In the genomic region with DNA sequence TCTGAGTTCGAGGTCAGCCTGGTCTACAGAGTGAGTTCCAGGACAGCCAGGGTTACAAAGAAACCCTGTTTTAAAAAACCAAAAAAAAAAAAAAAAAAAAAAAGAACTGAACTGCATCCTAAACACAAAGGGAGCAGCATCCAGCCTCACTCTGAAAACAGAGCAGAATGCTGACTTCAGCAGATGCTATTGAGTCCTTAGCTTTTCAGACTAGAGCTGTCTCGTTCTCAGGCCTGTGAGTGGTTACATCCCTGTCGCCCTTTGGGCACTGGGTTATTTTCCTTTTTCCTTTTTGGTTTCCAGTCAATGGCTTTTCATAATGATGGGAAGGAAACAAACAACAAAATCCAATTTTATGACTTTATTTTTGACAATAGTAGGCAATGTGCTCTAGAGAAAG, we compare ENCODE assay signal across 22 mouse cellular contexts.
DNase-seq lines count a peak whose midpoint lies in the region; ATAC-seq and TF ChIP-seq lines count a peak whose summit lies in the region.
"Had no signal": no experiment of that assay in that cellular context is flagged by ENCODE, and none has a peak within 500 bp of the region (broad histone marks: within the 10 kb centered on the region; RNA-seq: fewer than 3 reads in every experiment).

No protein-coding gene starts in this region.

- DNase-seq in embryo, embryonic 10 days (ENCODE audit: low spot score): peak; percentile 14
- DNase-seq in embryo, embryonic 9.5 days (ENCODE audit: extremely low spot score): no peak
- DNase-seq in hindbrain, embryonic 14.5 days (ENCODE audit: low spot score): no peak
- peak; percentile 49 for DNase-seq in hindbrain, postnatal 0 days (ENCODE audit: low spot score)
- DNase-seq in midbrain, postnatal 0 days (ENCODE audit: low spot score): peak; percentile 57
- no peak for DNase-seq in midbrain, embryonic 10.5 days (ENCODE audit: low spot score)
- DNase-seq: adrenal gland, adult 2 months; adrenal gland, adult 8-10 months; adrenal gland, postnatal 10 days; adrenal gland, postnatal 14 days; adrenal gland, postnatal 25 days; adrenal gland, postnatal 36 days; B cell, adult 2 months; cerebellum, adult 11 months; cerebellum, adult 11-12 months had no signal

- 51% methylated on average over 3 of the region's 3 CpGs for WGBS in hindbrain, embryonic 16.5 days
- 43% methylated on average over 3 of the region's 3 CpGs for WGBS in hindbrain, embryonic 14.5 days
- 51% methylated on average over 3 of the region's 3 CpGs for WGBS in hindbrain, postnatal 0 days
- WGBS in hindbrain, embryonic 13.5 days: 47% methylated on average over 3 of the region's 3 CpGs
- 74% methylated on average over 3 of the region's 3 CpGs for WGBS in midbrain, postnatal 0 days
- WGBS in midbrain, embryonic 10.5 days: 65% methylated on average over 3 of the region's 3 CpGs

- 0 out of 2 replicates have a peak, but pooled peaks have one; percentile 57 for ATAC-seq in hindbrain, embryonic 16.5 days
- ATAC-seq in hindbrain, embryonic 14.5 days (ENCODE audit: low FRiP score): no peak
- peak; percentile 72; the same call in 1 of the 2 replicates for ATAC-seq in hindbrain, postnatal 0 days
- no peak for ATAC-seq in hindbrain, embryonic 13.5 days (ENCODE audit: low FRiP score)
- no peak for ATAC-seq in midbrain, postnatal 0 days (ENCODE audit: low FRiP score)
- ATAC-seq: activated CD4-positive, CD25-positive, alpha-beta regulatory T cell, adult 4 months; CD4-positive, CD25-positive, alpha-beta regulatory T cell, adult 4 months; Patski had no signal

- H3K27ac ChIP-seq in hindbrain, embryonic 16.5 days (ENCODE audit: low read depth, low read length): no peak overlapping the region
- no peak overlapping the region for H3K27ac ChIP-seq in hindbrain, embryonic 14.5 days
- H3K27ac ChIP-seq in hindbrain, postnatal 0 days: no peak overlapping the region
- H3K27ac ChIP-seq in hindbrain, embryonic 13.5 days: no peak overlapping the region
- no peak overlapping the region for H3K27ac ChIP-seq in midbrain, postnatal 0 days (ENCODE audit: low read depth, low read length)
- H3K27ac ChIP-seq in midbrain, embryonic 10.5 days (replicated peaks): no peak overlapping the region

- no peak for TF ChIP-seq CTCF in hindbrain, postnatal 0 days (IDR thresholded peaks at IDR 0.05; ENCODE audit: low read depth)
- TF ChIP-seq CTCF in midbrain, postnatal 0 days (IDR thresholded peaks at IDR 0.05): no peak

- H3K4me2 ChIP-seq in hindbrain, embryonic 16.5 days (ENCODE audit: low read length): no peak overlapping the region
- H3K4me2 ChIP-seq in hindbrain, embryonic 14.5 days (replicated peaks): no peak overlapping the region
- H3K4me2 ChIP-seq in hindbrain, postnatal 0 days (ENCODE audit: low read depth, low read length): no peak overlapping the region
- no peak overlapping the region for H3K4me2 ChIP-seq in hindbrain, embryonic 13.5 days
- no peak overlapping the region for H3K4me2 ChIP-seq in midbrain, postnatal 0 days (ENCODE audit: low read depth, low read length, poor library complexity, severe bottlenecking)

- no peak overlapping the region for H3K9ac ChIP-seq in hindbrain, embryonic 16.5 days (ENCODE audit: low read depth, low read length)
- no peak overlapping the region for H3K9ac ChIP-seq in hindbrain, embryonic 14.5 days
- H3K9ac ChIP-seq in hindbrain, postnatal 0 days (replicated peaks; ENCODE audit: low read length): no peak overlapping the region
- no peak overlapping the region for H3K9ac ChIP-seq in hindbrain, embryonic 13.5 days
- no peak overlapping the region for H3K9ac ChIP-seq in midbrain, postnatal 0 days (replicated peaks; ENCODE audit: low read length, poor library complexity, severe bottlenecking)

- H3K4me3 ChIP-seq in hindbrain, embryonic 16.5 days (ENCODE audit: low read length): no peak overlapping the region
- no peak overlapping the region for H3K4me3 ChIP-seq in hindbrain, embryonic 14.5 days (replicated peaks; ENCODE audit: low read length)
- no peak overlapping the region for H3K4me3 ChIP-seq in hindbrain, postnatal 0 days (ENCODE audit: low read length)
- no peak overlapping the region for H3K4me3 ChIP-seq in hindbrain, embryonic 13.5 days
- H3K4me3 ChIP-seq in midbrain, postnatal 0 days (ENCODE audit: low read depth, low read length): no peak overlapping the region
- H3K4me3 ChIP-seq in midbrain, embryonic 10.5 days: no peak overlapping the region

- H3K4me1 ChIP-seq in hindbrain, embryonic 16.5 days (ENCODE audit: control insufficient read depth, insufficient read depth, low read depth, low read length): no peaks in the 10 kb centered on the region; the same call in 1 of the 2 replicates
- H3K4me1 ChIP-seq in hindbrain, embryonic 14.5 days (replicated peaks; ENCODE audit: control insufficient read depth, insufficient read depth, low read length): no peaks in the 10 kb centered on the region; the same call in 1 of the 2 replicates
- peaks cover 9% of the 10 kb centered on the region; the same call in 1 of the 2 replicates for H3K4me1 ChIP-seq in hindbrain, postnatal 0 days (ENCODE audit: insufficient read depth, low read length)
- H3K4me1 ChIP-seq in hindbrain, embryonic 13.5 days (replicated peaks): 0 out of 2 replicates have a peak, but pooled peaks cover 7% of the 10 kb centered on the region
- no peaks in the 10 kb centered on the region for H3K4me1 ChIP-seq in midbrain, postnatal 0 days (ENCODE audit: insufficient read depth, low read length)
- peaks cover 9% of the 10 kb centered on the region; the same call in 1 of the 2 replicates for H3K4me1 ChIP-seq in midbrain, embryonic 10.5 days

- H3K9me3 ChIP-seq in hindbrain, embryonic 16.5 days (ENCODE audit: control insufficient read depth, low read length): no peaks in the 10 kb centered on the region
- H3K9me3 ChIP-seq in hindbrain, embryonic 14.5 days (ENCODE audit: control insufficient read depth, low read length): no peaks in the 10 kb centered on the region
- no peaks in the 10 kb centered on the region for H3K9me3 ChIP-seq in hindbrain, postnatal 0 days (ENCODE audit: low read length)
- H3K9me3 ChIP-seq in hindbrain, embryonic 13.5 days: no peaks in the 10 kb centered on the region
- no peaks in the 10 kb centered on the region for H3K9me3 ChIP-seq in midbrain, postnatal 0 days (ENCODE audit: low read length)
- no peaks in the 10 kb centered on the region for H3K9me3 ChIP-seq in midbrain, embryonic 10.5 days (replicated peaks)
- H3K9me3 ChIP-seq: G1E had no signal

- H3K36me3 ChIP-seq in hindbrain, embryonic 16.5 days (ENCODE audit: control insufficient read depth, insufficient read depth, low read length): no peaks in the 10 kb centered on the region
- H3K36me3 ChIP-seq in hindbrain, embryonic 14.5 days (replicated peaks; ENCODE audit: control insufficient read depth, insufficient read depth): no peaks in the 10 kb centered on the region
- no peaks in the 10 kb centered on the region for H3K36me3 ChIP-seq in hindbrain, postnatal 0 days (ENCODE audit: insufficient read depth, low read length)
- H3K36me3 ChIP-seq in hindbrain, embryonic 13.5 days: no peaks in the 10 kb centered on the region
- H3K36me3 ChIP-seq in midbrain, postnatal 0 days (ENCODE audit: insufficient read depth, low read length): no peaks in the 10 kb centered on the region
- H3K36me3 ChIP-seq in midbrain, embryonic 10.5 days: no peaks in the 10 kb centered on the region
- H3K36me3 ChIP-seq: G1E had no signal

- no peaks in the 10 kb centered on the region for H3K27me3 ChIP-seq in hindbrain, embryonic 16.5 days (replicated peaks; ENCODE audit: control insufficient read depth, insufficient read depth, low read length)
- no peaks in the 10 kb centered on the region for H3K27me3 ChIP-seq in hindbrain, embryonic 14.5 days (ENCODE audit: control insufficient read depth, insufficient read depth, low read length)
- no peaks in the 10 kb centered on the region for H3K27me3 ChIP-seq in hindbrain, postnatal 0 days (ENCODE audit: insufficient read depth, low read length)
- 0 out of 2 replicates have a peak, but pooled peaks cover 3% of the 10 kb centered on the region for H3K27me3 ChIP-seq in hindbrain, embryonic 13.5 days
- H3K27me3 ChIP-seq in midbrain, postnatal 0 days (ENCODE audit: insufficient read depth, low read length): no peaks in the 10 kb centered on the region
- H3K27me3 ChIP-seq in midbrain, embryonic 10.5 days (ENCODE audit: low read depth, poor library complexity, severe bottlenecking): no peaks in the 10 kb centered on the region
- H3K27me3 ChIP-seq: CH12.LX had no signal

Comparison
In these comparisons a context has a peak if more than half of its experiments do, and no peak if none do; other contexts are left out.
1. DNase-seq: peak in embryo, embryonic 10 days (single experiment), hindbrain, postnatal 0 days (single experiment) and midbrain, postnatal 0 days (single experiment); none in embryo, embryonic 9.5 days (single experiment), hindbrain, embryonic 14.5 days (single experiment) and midbrain, embryonic 10.5 days (single experiment).
2. ATAC-seq: peak in hindbrain, embryonic 16.5 days (single experiment) and hindbrain, postnatal 0 days (single experiment); none in hindbrain, embryonic 14.5 days (single experiment), hindbrain, embryonic 13.5 days (single experiment) and midbrain, postnatal 0 days (single experiment).